Mouse (Mus musculus): ENCODE data around the gene Spata2.

Gene Spata2

DNA sequence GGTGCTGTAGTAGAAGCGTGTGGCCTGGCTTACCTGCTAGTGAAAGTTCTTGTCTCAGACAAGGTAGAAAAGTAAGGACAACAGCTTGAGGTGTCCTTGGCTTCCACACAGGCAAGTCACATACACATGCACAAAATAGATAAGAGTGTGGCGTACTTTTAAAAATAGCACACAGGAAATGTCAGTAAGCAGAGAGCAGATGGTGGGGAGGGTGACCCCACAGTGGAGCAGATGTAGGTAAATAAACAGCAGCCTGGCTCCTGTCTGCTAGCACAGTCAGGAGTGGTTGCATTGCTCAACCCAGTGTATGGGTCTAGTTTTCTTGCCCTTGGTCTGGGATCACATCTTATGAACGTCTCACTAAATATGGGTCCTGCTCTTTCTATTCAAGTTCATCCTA, 17.8 kb upstream of the Spata2 start:
- DNase-seq (ENCODE audit: low spot score in 2 of 2) = no peak

DNA sequence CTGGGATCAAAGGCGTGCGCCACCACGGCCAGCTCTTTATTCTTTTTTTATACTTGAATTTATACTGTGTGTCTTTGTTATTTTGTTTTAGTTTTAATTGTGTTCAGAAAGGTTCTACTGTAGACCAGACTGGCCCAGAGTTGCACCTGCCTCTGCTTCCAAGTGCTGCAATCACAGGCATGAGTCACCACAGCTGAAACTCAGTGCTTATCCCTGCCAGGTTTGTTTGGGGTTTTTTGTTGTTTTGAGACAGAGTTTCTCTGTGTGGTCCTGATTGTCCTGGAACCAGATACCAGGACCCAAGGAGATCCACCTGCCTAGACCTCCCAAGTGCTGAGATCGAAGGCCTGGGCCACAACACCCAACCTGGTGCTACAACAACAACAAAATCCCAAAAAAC, 15.9 kb upstream of the Spata2 start:
- DNase-seq (ENCODE audit: low spot score in 2 of 2) = no peak

DNA sequence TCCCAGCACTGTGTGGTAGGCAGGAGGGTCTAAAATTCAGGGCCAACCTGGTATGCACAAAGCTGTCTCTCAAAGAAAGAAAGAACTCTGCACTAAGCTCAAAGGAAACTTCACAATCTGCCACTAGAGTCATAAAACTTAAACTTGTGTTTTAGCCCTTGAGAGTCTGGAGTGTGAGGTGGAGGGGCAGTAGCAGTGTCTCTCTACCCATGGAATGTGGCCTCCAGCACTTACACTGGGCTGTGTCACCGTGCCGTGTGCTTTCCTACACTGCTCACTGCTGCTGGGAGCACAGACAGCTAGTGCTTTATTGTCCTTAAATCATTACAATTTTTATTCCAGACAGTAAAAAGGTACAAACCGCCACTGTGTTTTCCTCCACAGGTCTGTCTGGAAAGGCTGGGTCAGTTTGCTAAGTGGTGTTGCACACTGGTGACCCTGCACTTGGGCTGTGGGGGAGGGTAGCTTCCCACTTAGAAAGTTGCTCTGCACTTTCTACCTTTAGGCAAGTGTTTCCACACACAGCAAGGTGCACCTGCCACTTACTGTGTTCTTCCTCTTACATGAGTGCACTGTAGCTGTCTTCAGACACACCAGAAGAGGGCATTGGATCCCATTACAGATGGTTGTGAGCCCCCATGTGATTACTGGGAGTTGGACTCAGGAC, 15.2 kb upstream of the Spata2 start:
- no peak for DNase-seq (ENCODE audit: low spot score in 2 of 2)

DNA sequence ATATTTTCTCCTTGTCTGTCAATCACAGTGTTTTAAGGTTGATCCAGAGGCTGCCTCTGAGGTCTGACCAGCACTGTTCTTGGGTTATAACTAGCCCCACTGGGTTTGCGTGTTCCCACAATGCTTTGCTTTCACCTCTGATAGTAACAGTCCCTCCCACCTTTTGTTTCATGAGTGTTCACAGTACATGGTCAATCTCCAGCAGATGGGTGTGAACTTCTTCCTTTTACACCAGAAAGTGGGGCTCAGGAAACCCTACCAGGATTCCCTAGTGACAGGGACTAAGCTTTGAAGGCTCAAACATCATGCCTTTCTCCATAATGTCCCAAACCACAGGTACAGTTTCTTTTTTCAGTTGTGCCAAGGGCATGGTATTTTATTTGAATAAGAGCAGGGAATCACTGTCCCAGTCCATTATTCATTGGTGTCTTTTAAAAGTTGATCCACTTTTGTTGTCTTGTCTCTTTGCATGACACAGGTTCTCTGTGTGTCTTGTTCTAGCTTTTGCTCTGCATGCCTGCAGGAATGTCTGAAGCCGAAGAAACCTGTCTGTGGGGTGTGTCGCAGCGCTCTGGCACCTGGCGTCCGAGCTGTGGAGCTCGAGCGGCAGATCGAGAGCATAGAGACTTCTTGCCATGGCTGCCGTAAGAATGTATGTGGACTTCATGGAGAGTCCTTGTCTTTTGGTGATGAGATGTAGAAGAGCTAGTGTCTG, 14.0 kb upstream of the Spata2 start:
- DNase-seq (ENCODE audit: low spot score in 2 of 2) = no peak

DNA sequence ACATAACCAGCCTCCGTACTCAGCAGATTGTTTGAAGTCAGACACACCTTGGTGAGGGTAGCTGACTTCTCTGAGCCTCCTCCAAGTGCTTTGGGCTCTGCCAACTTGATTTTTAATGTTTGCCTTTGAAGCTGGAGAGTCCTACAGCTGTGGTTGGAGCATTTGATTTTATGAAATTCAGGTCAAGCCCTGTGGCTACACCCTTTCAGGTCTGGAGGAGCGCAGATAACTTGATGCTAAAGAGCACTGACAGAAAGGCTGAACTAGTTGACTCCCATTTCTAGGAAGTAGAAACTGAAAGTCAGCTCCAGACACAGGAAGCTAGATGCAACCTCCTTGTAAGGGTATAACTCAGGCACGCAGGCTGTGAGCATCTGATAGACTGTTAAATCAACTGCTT, 12.4 kb upstream of the Spata2 start:
- peak in 1 of 2 experiments; percentile 31 for DNase-seq (ENCODE audit: low spot score in 2 of 2)

DNA sequence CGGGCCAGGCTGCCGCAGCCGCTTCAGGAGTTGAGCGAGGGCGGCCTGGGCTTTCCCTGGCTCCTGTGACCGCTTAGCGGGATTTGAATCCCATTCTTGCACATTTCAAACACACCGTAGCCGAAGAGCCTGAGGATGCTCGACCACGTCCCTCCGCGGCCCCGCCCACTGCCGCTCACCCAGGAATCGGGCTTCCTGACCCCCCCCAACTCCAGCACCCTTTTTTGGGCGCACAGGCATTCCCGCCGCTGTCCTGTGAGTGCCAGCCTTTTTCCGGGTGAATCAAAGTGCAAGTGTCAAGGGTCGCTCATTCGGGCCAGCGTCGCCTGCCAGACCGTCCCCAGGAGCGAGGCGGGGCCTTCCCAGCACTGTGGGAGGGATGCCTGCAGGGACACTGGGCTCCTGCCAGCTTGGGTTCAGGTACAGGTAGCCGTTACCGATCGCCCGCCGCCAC, 11.2 kb upstream of the Spata2 start:
- peak; percentile 49 to 80 for DNase-seq (ENCODE audit: low spot score in 2 of 2)

DNA sequence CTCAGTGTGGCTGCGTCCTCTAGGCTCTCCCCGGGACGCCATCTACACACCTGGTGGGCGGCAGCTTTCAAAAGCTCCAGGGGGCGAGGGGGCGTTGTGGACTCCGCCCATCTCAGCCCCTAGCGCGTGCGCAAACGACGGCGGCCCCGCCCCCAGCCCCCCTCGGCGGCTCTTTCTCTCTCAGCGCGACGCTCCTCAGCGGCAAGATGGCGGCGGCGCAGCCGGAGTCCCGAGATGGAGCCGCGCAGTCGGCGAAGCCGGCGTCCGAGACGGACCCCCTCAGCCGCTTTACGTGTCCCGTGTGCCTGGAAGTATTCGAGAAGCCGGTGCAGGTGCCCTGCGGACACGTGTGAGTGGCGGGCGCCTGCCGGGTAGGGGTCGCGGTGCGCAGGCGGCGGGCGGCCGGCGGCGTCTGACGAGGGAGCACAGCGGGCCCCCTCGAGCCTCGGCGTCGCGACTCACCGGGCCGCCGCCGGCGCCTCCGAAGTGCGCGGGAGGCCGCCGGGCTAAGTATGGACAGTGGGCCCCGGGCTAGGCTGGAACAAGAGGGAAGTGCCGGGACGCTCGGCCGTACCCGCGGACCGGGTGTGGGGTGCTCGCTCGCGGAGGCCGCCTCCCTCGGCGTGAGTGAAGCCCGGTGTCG, 10.7 kb upstream of the Spata2 start:
- DNase-seq (ENCODE audit: low spot score in 2 of 2) = peak; percentile 87 to 95

DNA sequence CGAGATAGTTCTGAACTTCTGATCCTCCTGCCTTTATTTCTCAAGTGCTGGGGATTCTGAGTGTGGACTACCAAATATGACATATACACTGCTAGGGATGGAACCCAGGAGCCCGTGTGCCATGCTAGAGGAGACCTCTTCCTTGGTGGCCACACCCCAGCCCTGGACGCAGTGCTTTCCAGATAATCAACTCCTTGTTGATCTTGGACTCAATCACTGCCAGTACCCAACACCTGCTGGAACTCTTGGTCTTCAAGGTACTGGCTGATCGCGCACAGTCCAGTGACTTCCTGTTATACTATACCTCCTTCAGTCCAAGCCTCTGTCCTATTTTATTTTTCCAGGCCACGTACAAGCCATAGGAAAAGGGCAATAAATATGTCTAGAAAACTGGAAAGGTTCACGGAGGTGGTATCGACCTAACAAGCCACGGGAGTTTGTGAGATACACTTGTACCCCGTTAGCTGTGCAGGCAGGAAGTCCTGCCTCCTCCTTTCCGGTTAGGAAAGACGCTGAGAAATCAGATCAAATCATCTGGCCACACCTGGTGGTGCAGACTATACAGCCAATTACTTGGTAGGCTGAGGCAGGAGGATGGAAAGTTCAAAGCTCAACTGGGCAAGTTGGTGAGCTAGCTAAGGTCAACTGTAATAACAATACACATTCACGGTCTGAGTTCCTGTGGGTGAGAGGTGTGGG, 10.0 kb upstream of the Spata2 start:
- DNase-seq (ENCODE audit: low spot score in 2 of 2) = peak in 1 of 2 experiments; percentile 63

DNA sequence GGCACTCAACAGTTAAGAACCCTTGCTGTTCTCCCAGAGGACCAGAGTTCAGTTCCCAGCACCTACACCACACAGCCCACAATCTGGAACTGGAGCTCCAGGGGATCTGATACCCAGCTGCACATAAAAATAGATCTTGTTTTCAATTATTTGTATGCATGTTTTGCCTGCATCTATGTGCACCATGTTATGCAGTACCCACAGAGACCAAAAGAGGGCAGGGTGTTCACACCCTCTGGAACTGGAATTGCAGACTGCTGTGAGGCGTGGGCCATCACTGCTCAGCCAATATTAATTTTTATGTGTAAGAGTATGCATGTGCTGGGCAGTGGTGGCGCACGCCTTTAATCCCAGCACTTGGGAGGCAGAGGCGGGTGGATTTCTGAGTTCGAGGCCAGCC, 4.6 kb upstream of the Spata2 start:
- DNase-seq (ENCODE audit: low spot score in 2 of 2) = peak; percentile 68 to 83

DNA sequence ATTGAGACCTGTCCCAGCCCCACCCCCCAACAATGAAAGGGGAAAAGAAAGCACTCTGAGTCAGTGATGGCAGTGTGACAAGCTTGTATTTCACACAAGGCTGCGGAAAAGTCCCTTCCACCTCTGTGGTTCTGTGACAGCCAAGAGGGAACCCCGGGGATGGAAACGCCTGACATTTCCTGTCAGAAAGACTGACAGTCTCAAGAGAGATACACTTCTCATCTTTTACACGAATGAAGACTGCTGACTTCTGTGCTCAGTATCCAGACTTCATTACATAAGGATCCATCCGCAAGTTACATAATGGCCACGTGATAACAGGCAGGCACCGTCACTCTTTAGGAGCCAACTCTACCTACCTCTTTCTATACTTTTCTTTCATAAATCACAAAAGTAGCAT, 3.8 kb upstream of the Spata2 start:
- DNase-seq (ENCODE audit: low spot score in 2 of 2) = no peak

DNA sequence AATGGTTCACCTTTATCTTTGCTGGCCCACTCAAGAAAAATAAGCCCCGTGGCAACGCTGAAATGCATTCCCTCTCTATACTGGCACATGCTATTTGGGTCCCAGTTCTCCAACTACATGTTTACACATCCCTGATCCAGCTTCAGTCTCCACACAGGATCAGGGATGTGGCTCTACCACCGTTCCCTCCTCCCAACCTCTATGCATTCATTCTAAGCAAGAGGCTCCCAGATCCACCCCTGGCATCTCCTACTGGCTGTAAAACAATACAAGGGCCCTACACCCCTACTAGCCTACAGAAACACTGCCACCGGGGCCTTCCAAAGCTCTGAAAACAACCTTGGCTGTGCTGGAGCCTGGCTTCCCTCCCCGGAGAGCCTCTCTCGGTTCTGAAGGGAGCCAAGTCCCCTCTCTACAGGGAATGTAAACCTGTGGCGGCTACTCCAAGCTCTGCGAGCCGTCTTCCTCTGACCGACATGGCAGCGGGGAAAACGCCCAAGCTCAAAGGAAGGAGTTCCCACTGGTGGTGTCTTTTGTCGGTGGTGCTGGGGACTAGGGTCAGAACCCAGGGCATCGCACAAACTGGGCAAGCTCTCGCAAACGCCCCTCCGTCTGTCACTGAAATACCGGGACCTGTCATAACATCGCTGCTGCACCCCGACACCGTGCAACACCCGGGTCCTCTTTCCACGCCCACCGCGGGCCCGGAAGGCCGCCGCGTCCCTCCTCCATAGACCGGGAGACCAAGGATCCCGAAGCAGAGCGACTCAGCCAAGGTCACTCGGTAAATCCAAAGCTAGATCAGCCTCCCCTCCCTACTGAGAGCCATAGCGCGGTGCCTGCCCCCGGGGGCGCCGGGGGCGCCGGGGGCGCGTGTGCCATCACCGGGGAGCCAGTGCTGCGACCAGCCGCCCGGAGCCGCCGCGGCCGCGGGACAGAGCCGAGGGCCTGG, 654 bp downstream of the Spata2 start, which contains the start of gene Rnf114:
Gene Rnf114, plus strand, starts transcription at position 889 of the 952 bp plus-strand sequence.
- peak; percentile 62 to 83 for DNase-seq (ENCODE audit: low spot score in 2 of 2)

DNA sequence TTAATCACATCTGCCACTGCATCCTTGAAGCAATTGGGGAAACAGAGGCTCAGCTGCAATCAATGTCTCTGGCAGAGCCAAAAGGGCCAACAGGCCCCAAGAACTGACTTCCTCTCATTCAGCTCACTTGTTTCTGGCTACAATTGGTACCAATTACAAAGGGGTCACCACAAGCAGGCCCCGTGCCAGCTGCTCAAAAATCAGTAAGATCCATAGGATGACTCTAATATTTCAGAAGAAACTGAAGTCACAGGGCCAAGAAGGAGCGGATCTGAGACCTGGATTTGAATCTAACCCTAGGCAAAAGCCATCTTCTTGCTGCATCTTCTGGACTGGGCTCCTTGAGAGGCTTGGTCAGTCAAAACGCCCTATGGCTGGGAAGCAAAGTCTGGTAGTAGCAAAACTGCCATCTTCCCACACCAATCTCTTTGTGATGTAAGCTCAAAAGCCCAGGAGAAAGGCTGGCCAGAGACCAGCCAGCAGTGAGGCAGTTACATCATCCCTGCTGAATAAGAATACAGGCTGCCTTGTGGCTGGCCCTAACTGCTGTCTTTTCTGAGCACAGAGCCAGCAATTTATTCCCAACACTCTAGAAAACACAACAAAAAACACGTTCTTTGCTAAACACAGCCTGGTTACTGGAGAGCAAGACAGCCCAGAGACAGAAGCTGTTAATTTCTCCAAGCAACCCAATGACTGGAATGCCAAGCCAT, 1.7 kb downstream of the Spata2 start:
- no peak for DNase-seq (ENCODE audit: low spot score in 2 of 2)

DNA sequence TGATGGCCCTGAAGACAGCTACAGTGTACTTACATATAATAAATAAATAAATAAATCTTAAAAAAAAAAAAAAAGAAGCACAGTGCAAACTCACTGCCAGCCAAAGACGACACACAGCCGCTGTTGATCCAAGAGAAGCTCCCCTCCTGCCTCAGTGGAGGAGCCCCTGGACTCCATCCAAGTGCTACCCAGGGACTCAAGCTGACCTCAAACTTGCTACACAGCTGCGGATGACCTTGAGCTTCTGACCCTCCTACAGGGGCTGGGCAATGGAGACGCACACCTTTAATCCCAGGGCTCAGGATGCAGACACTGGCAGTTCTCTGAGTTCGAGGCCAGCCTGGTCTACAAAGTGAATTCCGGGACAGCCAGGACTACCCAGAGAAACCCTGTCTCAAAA, 4.7 kb downstream of the Spata2 start:
- no peak for DNase-seq (ENCODE audit: low spot score in 2 of 2)

DNA sequence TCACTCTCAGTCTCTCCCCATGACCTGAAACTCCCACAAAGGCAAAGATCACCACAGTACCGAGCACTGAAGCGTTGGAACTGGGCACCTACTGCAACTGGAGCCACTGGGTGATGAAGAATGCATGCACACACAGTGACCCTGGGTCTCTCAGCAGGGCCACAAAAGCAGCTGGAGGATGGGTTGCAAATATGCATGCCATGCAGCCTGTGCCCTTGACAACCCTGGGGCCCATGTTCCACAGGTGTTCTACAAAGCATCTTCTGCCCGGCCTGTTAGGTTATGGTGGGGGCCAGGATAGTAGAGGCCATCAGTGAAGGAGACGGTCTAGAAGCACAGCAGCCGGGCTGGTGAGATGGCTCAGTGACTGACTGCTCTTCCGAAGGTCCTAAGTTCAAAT, 5.1 kb downstream of the Spata2 start:
- no peak for DNase-seq (ENCODE audit: low spot score in 2 of 2)

DNA sequence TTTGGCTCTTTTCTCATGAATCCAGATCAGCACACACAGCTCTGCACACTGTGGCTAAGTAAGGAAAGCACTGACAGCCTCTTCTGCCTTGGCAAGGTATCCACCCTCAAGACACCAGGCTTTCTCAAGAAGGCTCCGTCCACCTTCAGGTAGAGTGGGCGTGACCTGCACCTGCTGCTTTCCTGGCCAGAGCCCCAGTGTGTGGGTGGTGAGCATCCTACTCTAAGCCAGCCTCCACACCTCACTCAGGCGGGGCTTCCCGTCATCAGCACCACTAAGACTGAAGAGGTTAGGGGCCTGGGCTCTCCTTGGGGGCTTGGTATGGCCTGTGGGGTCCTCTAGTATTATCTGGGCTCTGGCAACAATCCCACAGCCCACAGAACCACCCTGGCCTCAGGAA, 6.1 kb downstream of the Spata2 start:
- DNase-seq (ENCODE audit: low spot score in 2 of 2) = no peak

DNA sequence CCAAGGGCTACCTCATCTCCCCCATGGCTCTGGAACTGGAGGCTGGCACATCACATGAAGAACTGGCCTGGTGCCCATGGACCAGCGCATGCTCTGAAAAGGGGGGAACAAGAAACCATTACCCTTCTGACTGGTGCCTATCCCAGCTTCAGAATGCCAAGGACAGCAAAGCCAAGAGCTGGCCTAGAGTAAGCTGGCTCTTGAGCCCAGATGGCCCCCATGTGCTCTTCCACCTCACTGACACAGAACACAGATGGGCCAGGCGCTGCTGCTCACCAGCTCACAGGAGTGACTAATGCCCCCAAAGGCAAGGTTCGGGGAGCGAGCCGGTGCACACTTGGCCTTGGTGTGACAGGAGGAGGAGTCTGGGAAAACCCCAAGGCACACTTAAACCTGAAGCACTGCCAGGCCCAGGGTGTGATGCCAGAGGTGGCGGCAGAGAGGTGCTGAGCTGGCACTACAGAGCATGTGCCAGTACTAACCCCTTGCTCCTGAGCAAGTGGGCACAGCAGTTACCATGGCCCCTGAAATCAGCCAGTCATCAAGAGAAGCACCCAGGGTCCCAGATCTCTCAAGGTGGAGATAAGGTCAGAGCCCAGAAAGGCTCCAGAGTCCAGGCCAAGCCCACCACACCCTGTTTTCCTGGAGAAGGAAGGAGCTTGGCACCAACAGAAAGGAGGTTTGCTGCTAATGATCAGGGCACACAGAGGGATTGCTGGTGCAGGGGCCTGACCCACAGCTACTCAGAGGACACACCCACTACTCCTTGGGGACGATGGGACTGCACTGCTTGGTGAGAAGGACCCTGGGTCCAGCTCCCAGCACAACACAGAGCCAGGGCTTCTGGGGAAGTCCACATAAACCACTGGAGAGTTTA, 6.9 kb downstream of the Spata2 start:
- no peak for DNase-seq (ENCODE audit: low spot score in 2 of 2)

DNA sequence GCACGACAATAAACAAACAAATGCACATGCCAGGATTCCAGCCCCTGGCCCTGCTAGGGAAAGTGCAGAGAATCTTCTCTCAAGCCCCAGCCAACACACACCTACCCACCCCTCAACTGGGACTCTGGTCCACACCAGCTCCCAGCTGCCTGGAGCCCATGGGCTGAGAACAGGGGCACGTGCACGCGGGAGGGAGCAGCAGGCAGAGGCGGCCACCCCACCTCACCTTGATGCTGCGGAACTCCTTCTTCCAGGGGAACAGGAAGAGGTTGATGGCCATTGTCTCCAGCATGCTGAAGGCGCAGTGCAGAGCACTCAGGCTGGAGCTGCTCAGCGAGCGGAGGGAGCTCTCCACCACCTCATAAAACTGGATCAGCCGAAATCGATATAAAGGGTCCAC, 7.8 kb downstream of the Spata2 start:
- no peak for DNase-seq (ENCODE audit: low spot score in 2 of 2)

DNA sequence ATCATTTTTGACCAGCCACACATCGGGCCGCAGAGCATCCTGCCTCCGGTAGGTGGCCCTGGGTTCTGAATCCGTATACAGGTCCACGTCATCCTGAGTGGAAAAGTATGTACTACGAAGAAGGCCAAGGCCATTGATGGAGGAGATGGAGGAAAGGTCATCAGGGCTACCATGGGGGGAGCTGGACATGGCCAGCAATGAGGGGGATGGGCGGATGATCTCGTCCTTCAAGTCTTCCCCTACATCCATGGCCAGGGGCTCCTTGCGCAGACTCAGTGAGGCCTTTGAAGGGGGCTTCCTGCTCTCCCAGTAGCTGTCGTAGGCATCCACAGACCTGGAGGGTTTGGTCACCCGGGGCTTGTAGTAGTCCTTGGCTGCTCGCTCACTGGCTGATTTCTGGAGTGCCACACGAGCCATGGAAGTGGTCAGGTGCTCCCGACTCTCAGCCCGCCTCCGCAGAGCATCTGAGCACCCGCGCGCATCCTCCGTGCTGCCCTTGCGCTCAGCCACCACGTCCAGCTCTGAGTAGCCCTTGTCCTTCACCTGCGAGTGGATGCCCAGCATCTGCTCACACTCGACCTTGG, 8.8 kb downstream of the Spata2 start:
- DNase-seq (ENCODE audit: low spot score in 2 of 2) = no peak
